Mouse (Mus musculus): ENCODE results near the gene Pip4p1.

DNA sequence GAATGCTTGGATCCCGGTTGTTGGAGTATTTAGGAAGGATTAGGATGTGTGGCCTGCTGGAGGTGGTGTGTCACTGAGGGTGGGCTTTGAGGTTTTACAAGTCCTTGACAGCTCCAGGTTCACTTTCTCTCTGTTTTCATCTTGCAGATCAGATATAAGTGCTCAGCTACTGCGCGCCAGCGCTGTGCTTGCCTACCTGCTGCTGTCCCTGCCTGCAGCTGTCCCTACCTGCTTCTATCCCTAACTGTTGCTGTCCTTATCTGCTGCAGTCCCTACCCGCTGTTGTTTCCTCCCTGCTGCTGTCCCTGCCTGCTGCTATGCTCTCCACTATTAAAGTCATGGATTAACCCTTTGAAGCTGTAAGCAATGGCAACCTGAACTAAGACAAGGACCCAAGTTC lies 44.3 kb upstream of the Pip4p1 start:
- no peak for TF ChIP-seq CTCF (conservative IDR thresholded peaks at IDR 0.05; ENCODE audit: insufficient read depth, insufficient read length, low read depth, low read length)
- TF ChIP-seq POLR2A (IDR thresholded peaks at IDR 0.05; ENCODE audit: low read depth, low read length): no peak

Measured in kidney, adult 2 months (tissue).